Mouse (Mus musculus): ENCODE results near the gene Glb1. TPM values are rescaled to one million over a fixed set of nuclear protein-coding genes. Genes with fewer than 3 reads are reported as not detected.
"Not testable (repeated sequence)": the region's sequence is repeated elsewhere in the genome, so short reads cannot be mapped to it uniquely, and the experiment has no call there.

Glb1 gene
- 20.2 and 22.5 TPM in 2 replicates for polyA plus RNA-seq (2015; fragmentation: Nextera tagmentation; extraction: Ambion mirVana)

DNA sequence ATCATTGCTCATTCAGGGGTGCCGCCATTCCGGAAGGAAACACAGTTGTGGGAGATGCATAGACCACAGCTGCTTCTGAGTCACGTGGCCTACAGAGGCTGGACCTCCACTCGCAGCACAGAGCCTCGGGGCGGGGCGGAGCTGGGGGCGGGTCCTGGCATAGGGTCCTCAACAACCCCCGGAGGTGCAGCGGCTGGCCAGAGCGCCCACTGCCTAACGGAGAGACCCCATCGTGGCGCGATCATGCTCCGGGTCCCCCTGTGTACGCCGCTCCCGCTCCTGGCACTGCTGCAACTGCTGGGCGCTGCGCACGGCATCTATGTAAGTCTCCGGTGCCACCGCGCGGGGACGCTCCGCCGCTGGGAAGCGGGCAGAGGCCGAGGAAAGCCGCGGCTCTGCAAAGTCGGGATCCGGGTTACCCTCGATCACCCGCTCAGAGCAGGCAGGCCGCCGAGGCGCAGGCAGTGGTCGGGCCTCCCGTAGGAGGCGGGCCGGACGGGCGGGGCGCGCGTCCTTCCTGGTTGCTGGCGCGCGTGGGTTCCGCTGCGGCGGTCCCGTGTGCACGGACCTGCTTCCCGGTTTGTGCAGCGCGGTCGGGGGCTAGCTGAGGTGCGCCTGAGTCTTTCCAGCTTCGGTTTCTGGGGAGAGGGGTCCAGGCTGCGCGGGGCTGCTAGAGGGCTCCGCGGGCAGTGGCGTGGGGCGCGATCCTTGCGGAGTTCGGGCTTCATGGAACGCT, at the start of gene Glb1, which contains the start of gene Tmppe:
Gene Glb1, plus strand, starts transcription at position 128 of the 736 bp plus-strand sequence.
Gene Tmppe, plus strand, starts transcription at position 157 of the 736 bp plus-strand sequence.
- H3K4me3 ChIP-seq (replicated peaks) = peak within 1 kb of the TSS; percentile 85
- H3K9ac ChIP-seq (replicated peaks) = peak within 1 kb of the TSS; percentile 88
- peaks cover 14% of the 10 kb centered on the region for H3K4me1 ChIP-seq (replicated peaks)
- peaks cover 18% of the 10 kb centered on the region for H3K36me3 ChIP-seq
- peak within 1 kb of the TSS; percentile 82 for H3K4me2 ChIP-seq (replicated peaks)
- ATAC-seq = peak; percentile 99
- H3K9me3 ChIP-seq = no peaks in the 10 kb centered on the region; the same call in 1 of the 2 replicates
- peak within 1 kb of the TSS; percentile 85 for H3K27ac ChIP-seq
- WGBS = under 1% methylated on average over 73 of the region's 73 CpGs
- H3K27me3 ChIP-seq = no peaks in the 10 kb centered on the region

- H3K4me2 ChIP-seq (replicated peaks) = peak overlapping the region; percentile 82
- ATAC-seq = peak; percentile 90
- H3K36me3 ChIP-seq = no peaks in the 10 kb centered on the region
- peaks cover 3% of the 10 kb centered on the region; the same call in 1 of the 2 replicates for H3K4me1 ChIP-seq (replicated peaks)
- under 1% methylated on average over 48 of the region's 48 CpGs for WGBS
- H3K27ac ChIP-seq = no peak overlapping the region
- H3K27me3 ChIP-seq = peaks cover 7% of the 10 kb centered on the region
- peak overlapping the region; percentile 52 for H3K4me3 ChIP-seq (replicated peaks)
- H3K9me3 ChIP-seq = no peaks in the 10 kb centered on the region
- H3K9ac ChIP-seq (replicated peaks) = peak overlapping the region; percentile 69
Observed at GRCm38 (mm10) chr9:114367783-114368470, 32.9 kb upstream of the Glb1 start.

DNA sequence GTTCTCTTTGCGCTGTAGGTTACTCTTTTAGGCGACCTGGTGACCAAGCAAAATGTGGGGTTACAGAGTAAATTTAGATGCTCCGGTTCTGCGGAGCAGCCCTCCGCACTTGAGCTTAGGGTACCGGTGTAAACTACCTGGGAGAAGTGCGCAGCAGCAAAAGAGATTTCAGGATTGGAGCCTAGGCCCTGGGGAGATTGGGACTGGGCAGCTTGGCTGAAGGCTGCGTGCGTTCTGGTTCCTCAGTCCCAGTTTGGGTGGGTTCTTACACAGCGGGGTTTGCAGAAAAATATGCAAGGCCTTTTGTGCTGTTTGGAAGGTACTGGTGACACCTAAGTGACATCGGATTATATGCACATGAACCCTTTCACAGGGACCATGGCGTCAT, 32.4 kb upstream of the Glb1 start:
- 14% methylated on average over 12 of the region's 12 CpGs for WGBS
- Histone ChIP-seq H3K36me3 (no peaks in the 10 kb centered on the region), H3K27me3 (peaks cover 7% of the 10 kb centered on the region), H3K4me3 (replicated peaks) (peak overlapping the region; percentile 52), H3K27ac (no peak overlapping the region), H3K9ac (replicated peaks) (peak overlapping the region; percentile 69), H3K4me1 (replicated peaks) (peaks cover 3% of the 10 kb centered on the region; the same call in 1 of the 2 replicates), H3K4me2 (replicated peaks) (peak overlapping the region; percentile 82), H3K9me3 (no peaks in the 10 kb centered on the region)
- ATAC-seq = peak; percentile 44

DNA sequence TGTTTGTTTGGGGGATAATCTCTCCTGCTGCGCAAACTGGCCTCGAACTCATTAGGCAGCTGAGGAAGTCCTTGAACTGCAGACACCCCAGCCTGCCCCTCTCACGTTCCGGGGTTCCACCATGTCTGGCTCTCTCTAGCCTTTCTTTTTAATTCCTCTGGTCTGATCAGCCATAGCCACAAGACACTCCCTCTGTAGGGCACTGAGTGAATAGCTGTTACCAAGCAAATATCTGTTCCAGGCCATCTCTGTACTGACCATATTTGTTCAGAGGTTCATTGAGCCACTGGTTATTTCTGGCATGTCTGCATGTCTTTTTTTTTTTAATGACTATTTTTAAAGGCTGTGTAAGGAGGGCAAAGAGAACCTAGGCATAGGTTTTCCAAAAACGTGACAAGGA, 31.5 kb upstream of the Glb1 start:
- H3K27ac ChIP-seq; H3K27me3 ChIP-seq; H3K4me3 ChIP-seq (replicated peaks); H3K4me2 ChIP-seq (replicated peaks); H3K4me1 ChIP-seq (replicated peaks); ATAC-seq; H3K9me3 ChIP-seq; H3K36me3 ChIP-seq; H3K9ac ChIP-seq (replicated peaks): not testable (repeated sequence)
- WGBS = 52% methylated on average over 5 of the region's 5 CpGs

DNA sequence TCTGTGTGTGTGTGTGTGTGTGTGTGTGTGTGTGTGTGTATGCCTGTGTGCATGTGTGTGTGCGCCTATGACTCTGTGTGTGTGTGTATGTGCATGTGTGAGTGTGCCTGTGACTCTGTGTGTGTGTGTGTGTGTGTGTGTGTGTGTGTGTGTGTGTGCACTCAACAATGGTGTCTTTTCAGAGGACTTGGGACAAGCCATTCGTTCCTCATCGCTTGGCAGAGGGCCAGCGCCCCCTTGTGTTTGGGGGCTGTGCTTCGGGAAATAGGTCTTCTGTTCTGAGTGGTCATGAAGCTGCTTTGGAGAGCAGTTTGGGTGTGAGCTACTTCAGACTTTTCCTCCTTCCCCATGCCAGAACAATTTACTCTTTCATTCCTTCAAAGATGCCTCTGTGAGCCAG, 29.2 kb upstream of the Glb1 start:
- H3K4me1 ChIP-seq (replicated peaks); H3K27me3 ChIP-seq; ATAC-seq; H3K27ac ChIP-seq; H3K9ac ChIP-seq (replicated peaks); H3K4me2 ChIP-seq (replicated peaks); H3K9me3 ChIP-seq; H3K4me3 ChIP-seq (replicated peaks); H3K36me3 ChIP-seq: not testable (repeated sequence)
- WGBS = 41% methylated on average over 5 of the region's 5 CpGs

GRCm38 (mm10) chr9:114375276-114375962, 25.5 kb upstream of the Glb1 start:
- Histone ChIP-seq H3K36me3 (no peaks in the 10 kb centered on the region; the same call in 1 of the 2 replicates), H3K27ac (no peak overlapping the region), H3K9ac (replicated peaks) (no peak overlapping the region), H3K9me3 (no peaks in the 10 kb centered on the region), H3K4me3 (replicated peaks) (no peak overlapping the region), H3K27me3 (no peaks in the 10 kb centered on the region), H3K4me2 (replicated peaks) (no peak overlapping the region), H3K4me1 (replicated peaks) (no peaks in the 10 kb centered on the region)
- WGBS = 91% methylated on average over 10 of the region's 10 CpGs
- no peak for ATAC-seq

- WGBS = 93% methylated on average over 10 of the region's 10 CpGs
- no peak overlapping the region for H3K27ac ChIP-seq
- H3K9me3 ChIP-seq = no peaks in the 10 kb centered on the region
- H3K4me1 ChIP-seq (replicated peaks) = no peaks in the 10 kb centered on the region
- no peaks in the 10 kb centered on the region for H3K27me3 ChIP-seq
- H3K4me2 ChIP-seq (replicated peaks) = no peak overlapping the region
- H3K9ac ChIP-seq (replicated peaks) = no peak overlapping the region
- no peak for ATAC-seq
- H3K4me3 ChIP-seq (replicated peaks) = no peak overlapping the region
- H3K36me3 ChIP-seq = no peaks in the 10 kb centered on the region; the same call in 1 of the 2 replicates
Observed at GRCm38 (mm10) chr9:114377168-114377567, 23.7 kb upstream of the Glb1 start.

DNA sequence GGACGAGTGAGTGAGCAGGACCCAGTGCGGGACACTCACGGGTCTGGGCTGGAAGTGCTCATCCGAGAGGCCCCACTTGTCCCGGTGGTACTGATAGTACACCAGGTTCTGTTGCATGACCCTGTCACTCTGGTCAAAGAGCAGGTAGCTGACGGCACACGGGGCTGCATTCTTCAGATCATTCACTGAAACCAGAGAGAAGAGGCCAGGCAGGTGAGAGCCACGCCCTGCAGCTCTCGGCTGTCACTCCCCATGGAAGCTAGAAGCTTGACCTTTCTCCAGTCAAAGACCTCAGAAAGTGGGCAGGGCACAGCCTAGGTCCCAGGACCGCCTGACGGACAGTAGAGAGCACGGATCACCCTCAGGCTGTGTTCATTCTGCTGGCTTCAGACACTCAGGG, 21.0 kb upstream of the Glb1 start:
- no peak overlapping the region for H3K4me3 ChIP-seq (replicated peaks)
- no peaks in the 10 kb centered on the region for H3K9me3 ChIP-seq
- no peak overlapping the region for H3K9ac ChIP-seq (replicated peaks)
- H3K36me3 ChIP-seq = no peaks in the 10 kb centered on the region; the same call in 1 of the 2 replicates
- H3K27ac ChIP-seq = no peak overlapping the region
- H3K4me2 ChIP-seq (replicated peaks) = no peak overlapping the region
- 84% methylated on average over 12 of the region's 12 CpGs for WGBS
- ATAC-seq = no peak
- no peaks in the 10 kb centered on the region for H3K4me1 ChIP-seq (replicated peaks)
- no peaks in the 10 kb centered on the region for H3K27me3 ChIP-seq

DNA sequence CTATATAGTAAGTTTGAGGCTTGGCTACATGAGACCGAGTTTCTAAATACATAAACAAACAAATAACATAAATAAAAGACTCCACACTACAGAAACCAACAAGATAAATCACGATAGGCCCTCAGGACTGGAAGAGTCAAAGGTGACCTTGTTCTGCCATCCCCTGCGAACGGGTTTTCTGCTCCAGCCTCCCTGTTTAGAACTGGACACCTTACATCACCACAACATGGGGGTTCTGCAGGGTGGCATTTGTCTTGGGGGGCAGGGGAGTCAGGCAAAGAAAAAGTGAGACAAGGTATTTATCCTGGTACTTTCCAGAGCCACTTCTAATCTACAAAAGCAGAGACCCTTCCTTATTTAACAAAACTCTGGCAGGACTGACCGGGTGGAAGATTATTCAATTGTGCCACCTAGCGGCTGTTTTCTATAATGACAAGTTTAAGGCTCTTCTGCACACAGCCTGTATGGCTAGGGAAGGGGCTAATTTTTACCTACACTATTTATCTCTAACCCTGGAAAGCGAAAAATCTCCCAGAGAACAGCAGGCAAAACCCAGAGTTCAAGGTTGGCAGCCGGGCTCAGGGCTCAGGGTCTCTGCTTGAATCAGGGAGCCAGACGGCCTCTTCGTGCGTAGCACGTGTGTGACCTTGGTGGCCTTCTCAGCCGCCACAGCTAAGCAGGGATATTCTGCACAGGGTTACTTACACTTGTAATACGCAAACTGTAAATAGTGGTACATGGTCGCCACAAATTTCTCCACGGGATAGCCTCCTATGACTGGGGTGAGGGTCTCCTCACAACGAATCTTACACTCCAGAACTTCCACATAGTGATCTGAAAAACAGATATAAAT, 19.8 kb upstream of the Glb1 start:
- no peak overlapping the region for H3K4me3 ChIP-seq (replicated peaks)
- WGBS = 71% methylated on average over 17 of the region's 17 CpGs
- no peaks in the 10 kb centered on the region for H3K9me3 ChIP-seq
- H3K27me3 ChIP-seq = no peaks in the 10 kb centered on the region
- ATAC-seq = peak; percentile 71
- no peaks in the 10 kb centered on the region for H3K4me1 ChIP-seq (replicated peaks)
- no peak overlapping the region for H3K27ac ChIP-seq
- H3K9ac ChIP-seq (replicated peaks) = no peak overlapping the region
- no peak overlapping the region for H3K4me2 ChIP-seq (replicated peaks)
- no peaks in the 10 kb centered on the region for H3K36me3 ChIP-seq

GRCm38 (mm10) chr9:114382936-114383710, 17.8 kb upstream of the Glb1 start:
- no peak overlapping the region for H3K27ac ChIP-seq
- H3K27me3 ChIP-seq = no peaks in the 10 kb centered on the region
- H3K4me3 ChIP-seq (replicated peaks) = no peak overlapping the region
- H3K4me2 ChIP-seq (replicated peaks) = no peak overlapping the region
- no peak overlapping the region for H3K9ac ChIP-seq (replicated peaks)
- H3K4me1 ChIP-seq (replicated peaks) = no peaks in the 10 kb centered on the region
- 89% methylated on average over 17 of the region's 17 CpGs for WGBS
- no peak for ATAC-seq
- no peaks in the 10 kb centered on the region for H3K9me3 ChIP-seq
- no peaks in the 10 kb centered on the region for H3K36me3 ChIP-seq

GRCm38 (mm10) chr9:114384691-114385090, 16.2 kb upstream of the Glb1 start:
- Histone ChIP-seq H3K27ac (no peak overlapping the region), H3K4me3 (replicated peaks) (no peak overlapping the region), H3K36me3 (no peaks in the 10 kb centered on the region), H3K9me3 (no peaks in the 10 kb centered on the region), H3K27me3 (no peaks in the 10 kb centered on the region), H3K4me2 (replicated peaks) (no peak overlapping the region), H3K4me1 (replicated peaks) (no peaks in the 10 kb centered on the region), H3K9ac (replicated peaks) (no peak overlapping the region)
- WGBS = 91% methylated on average over 24 of the region's 24 CpGs
- ATAC-seq = no peak
